Mouse (Mus musculus): ENCODE measurements around the gene Taar7f.
"Not testable (repeated sequence)": the region's sequence is repeated elsewhere in the genome, so short reads cannot be mapped to it uniquely, and the experiment has no call there.

The Taar7f gene

GRCm38 (mm10) chr10:24049210-24049609, at the start of gene Taar7f:
TSS of gene Taar7f (plus strand) at chr10:24049510.
- in situ Hi-C loops (cut with MseI, MboI) = no loop called here

GRCm38 (mm10) chr10:23999639-24000038, 49.7 kb upstream of the Taar7f start, which contains the start of gene Taar7b:
TSS of gene Taar7b (plus strand) at chr10:23999939.
- in situ Hi-C loops (cut with MseI, MboI) = no loop called here

GRCm38 (mm10) chr10:24006442-24006841, 42.9 kb upstream of the Taar7f start:
- in situ Hi-C loops (cut with MseI, MboI) = no loop called here

- in situ Hi-C loops (cut with MseI, MboI) = no loop called here
These were observed 42.3 kb upstream of the Taar7f start for GRCm38 (mm10) chr10:24007034-24007433.

GRCm38 (mm10) chr10:24008143-24008542, 41.2 kb upstream of the Taar7f start:
- in situ Hi-C loops (cut with MseI, MboI) = no loop called here

DNA sequence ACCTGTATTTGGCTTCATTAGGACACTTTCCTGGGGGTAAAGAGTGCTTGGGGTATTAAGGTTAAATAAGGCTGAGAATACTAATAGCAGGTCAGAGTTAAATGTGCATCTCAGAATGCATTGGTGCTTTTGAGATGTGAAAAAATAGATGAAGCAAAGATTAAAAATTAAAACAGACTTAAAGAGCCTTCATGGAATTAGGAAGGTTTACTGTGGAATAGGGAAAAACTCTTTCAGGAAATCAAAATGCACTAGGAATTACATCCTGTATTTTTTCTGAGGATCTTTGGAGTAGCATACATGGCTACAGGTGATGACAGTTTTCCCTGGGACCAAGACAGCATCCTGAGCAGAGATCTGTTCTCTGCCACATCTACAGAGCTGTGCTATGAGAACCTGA, 22.4 kb upstream of the Taar7f start, which contains the start of gene Taar7d:
TSS of gene Taar7d (plus strand) at position 301 of the 400 bp plus-strand sequence.
- in situ Hi-C loops (cut with MseI, MboI) = no loop called here

DNA sequence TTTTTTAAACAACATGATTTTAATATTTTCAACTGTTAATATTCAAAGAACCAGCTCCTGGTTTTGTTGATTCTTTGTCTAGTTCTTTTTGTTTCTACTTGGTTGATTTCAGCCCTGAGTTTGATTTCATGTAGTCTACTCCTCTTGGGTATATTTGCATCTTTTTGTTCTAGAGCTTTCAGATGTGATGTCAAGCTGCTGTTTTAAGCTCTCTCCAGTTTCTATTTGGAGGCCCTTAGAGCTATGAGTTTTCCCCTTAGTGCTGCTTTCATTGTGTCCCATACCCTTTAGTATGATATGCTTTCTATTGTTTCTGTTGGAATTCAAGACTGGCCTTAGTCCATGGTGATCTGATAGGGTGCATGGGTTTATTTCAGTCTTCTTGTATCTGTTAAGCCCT, 18.0 kb upstream of the Taar7f start:
- in situ Hi-C loops (cut with MseI, MboI) = no loop called here

DNA sequence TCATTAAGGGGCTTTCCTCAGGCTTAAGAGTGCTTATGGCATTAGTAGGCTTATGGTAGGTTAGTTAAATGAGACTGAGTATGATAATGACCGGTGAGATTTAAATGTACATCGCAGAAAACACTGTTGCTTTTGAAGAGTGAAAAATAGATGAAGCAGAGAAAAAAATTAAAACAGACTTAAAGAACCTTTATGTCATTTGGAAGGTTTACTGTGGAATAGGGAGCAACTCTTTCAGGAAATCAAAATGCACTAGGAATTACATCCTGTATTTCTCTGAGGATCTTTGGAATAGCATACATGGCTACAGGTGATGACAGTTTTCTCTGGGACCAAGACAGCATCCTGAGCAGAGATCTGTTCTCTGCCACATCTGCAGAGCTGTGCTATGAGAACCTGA, 12.0 kb upstream of the Taar7f start, which contains the start of gene Taar7e:
TSS of gene Taar7e (plus strand) at position 301 of the 400 bp plus-strand sequence.
- in situ Hi-C loops (cut with MseI, MboI) = no loop called here

DNA sequence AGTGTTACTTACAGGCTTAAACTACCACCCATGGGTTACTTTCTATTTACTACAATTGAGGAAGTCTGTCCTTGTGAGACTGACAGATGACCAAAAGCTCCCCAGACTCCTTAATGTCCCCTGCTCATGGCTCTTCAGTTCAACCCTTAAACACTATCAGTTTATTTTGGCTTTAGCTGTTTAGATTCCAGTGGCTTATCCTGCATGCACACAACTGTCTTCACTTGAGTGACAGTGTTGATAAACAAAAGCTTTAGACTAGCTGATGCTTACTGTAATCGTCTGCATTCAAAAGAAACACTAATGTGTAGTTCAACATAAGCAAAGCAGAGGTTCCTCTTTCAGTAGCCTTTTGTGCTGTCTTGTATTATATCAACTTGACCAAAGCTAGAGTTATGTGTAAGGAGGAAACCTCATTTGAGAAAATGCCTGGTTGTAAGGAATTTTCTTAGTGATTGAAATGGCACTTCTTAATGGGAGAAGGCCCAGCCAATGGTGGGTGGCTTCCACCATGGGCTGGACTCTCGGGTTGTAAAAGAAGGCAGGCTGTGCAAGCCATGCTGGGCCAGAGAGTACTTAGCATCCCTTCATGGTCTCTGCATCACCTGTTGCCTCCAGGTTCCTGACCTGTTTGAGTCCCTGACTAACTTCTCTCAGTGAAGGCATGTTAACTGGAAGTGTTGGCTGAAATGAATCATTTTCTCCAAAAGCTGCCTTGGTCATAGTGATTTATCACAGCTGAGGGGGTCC, 9.0 kb upstream of the Taar7f start:
- in situ Hi-C loops (cut with MseI, MboI) = no loop called here

DNA sequence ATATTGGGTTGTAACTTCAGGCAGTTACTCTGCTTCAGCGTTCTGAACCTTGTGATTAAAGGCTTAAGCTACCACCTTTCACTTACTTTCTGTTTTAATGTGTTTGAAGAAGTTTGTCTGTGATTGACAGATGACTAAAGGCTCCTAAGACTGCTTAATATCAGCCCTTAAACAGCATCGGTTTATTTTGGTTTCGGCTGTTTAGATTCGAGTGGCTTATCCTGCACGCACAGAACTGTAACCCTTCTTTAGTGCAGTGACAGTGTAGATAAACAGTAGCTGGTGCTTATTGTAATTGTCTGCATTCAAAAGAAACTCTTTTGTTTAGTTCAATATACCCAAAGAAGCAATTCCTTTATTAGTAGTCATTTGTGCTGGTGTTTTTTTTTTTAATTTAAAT, 2.7 kb downstream of the Taar7f start:
- in situ Hi-C loops (cut with MseI, MboI) = no loop called here

GRCm38 (mm10) chr10:24058986-24059385, 9.7 kb downstream of the Taar7f start:
- in situ Hi-C loops (cut with MseI, MboI) = no loop called here

DNA sequence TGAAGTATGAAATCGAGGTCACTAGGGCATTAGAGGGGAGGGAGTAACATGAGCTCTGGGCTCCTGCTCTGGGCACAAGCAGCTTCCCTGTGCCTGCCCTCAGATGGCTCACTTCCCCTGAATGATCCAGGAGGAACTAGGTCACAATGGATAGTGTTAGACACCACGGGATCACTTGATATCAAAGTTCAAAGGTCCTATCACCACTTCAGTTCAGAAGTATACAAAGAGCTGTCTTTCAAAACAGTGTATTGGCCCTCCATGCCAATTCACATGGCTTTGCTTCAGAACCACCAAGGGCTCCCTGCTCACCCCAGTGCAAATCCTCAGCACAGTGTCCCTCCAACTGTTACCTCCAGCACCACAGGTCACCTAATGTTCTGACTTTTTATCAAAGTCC, 25.4 kb downstream of the Taar7f start:
- in situ Hi-C loops (cut with MseI, MboI) = loop anchor here (5.0 kb wide), 2 partner anchors 92 to 97 kb away; no protein-coding TSS in a partner anchor

DNA sequence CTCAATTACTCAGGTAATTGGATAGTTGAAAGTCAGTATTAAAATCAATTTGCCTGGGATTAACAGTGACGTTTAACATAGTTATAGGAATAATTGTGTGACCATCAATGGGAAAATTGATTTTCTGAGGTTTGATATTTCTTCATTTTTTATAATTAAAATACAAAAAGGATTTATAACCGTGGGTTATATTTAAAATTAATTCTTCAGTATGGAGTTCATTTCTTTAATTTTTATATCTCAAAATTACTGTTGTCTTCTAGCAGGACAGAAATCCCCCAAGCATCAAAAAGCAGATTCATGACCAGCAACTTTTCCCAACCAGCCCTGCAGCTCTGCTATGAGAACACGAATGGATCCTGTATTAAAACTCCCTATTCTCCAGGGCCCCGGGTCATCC, 26.9 kb downstream of the Taar7f start, which contains the start of gene Taar8a:
TSS of gene Taar8a (plus strand) at position 301 of the 400 bp plus-strand sequence.
- in situ Hi-C loops (cut with MseI, MboI) = loop anchor here (5.0 kb wide), 2 partner anchors 94 to 99 kb away; no protein-coding TSS in a partner anchor

- in situ Hi-C loops (cut with MseI, MboI) = loop anchor here (10.0 kb wide), 1 partner anchor 265 kb away; no protein-coding TSS in a partner anchor
These were observed 30.9 kb downstream of the Taar7f start for GRCm38 (mm10) chr10:24080166-24080565.

DNA sequence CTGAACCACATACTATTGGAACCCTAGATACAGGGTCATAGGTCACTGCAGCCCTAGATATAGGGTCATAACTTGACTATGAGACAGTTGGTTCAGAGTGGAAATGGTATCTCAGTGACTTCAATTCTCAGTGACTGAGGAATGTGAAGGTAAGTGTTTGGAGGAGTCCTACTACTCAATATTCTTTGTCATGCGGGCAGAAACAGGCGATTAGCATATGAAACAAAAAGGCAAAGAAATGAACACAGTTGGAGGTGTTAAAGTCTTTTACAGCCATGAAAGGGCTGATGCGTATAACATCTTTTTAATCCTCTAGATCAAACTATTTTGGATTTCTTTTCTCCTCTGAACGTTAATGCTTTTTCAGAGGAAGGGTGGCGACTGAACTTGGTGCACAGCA, 36.6 kb downstream of the Taar7f start:
- in situ Hi-C loops (cut with MseI, MboI) = loop anchor here (10.0 kb wide), 1 partner anchor 271 kb away; no protein-coding TSS in a partner anchor

- in situ Hi-C loops (cut with MseI, MboI) = loop anchor here (10.0 kb wide), 1 partner anchor 272 kb away; no protein-coding TSS in a partner anchor
These were observed 37.2 kb downstream of the Taar7f start for GRCm38 (mm10) chr10:24086555-24086954.

DNA sequence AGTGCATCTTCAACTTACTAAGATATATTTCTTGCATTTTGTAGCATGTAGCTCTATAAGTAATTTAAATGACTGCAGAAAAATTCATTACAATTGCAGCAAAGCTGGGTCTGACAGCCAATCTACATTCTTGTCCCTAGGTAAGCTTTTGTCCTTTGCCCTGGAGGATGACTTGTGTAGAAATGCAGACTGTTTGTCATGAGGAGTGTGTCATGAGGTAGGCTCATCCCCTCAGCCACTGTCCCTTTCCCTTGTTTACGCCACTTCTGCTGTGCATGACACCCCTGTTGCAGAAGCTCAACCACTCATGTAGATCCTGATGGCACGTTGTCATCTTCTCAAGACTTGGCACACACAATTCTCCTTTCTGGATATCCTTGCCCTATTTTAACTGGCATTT, 37.9 kb downstream of the Taar7f start:
- in situ Hi-C loops (cut with MseI, MboI) = loop anchor here (10.0 kb wide), 1 partner anchor 272 kb away; no protein-coding TSS in a partner anchor

GRCm38 (mm10) chr10:24092194-24092593, 42.9 kb downstream of the Taar7f start, which contains the start of gene Taar8b:
TSS of gene Taar8b (minus strand) at chr10:24092294.
- in situ Hi-C loops (cut with MseI, MboI) = no loop called here

DNA sequence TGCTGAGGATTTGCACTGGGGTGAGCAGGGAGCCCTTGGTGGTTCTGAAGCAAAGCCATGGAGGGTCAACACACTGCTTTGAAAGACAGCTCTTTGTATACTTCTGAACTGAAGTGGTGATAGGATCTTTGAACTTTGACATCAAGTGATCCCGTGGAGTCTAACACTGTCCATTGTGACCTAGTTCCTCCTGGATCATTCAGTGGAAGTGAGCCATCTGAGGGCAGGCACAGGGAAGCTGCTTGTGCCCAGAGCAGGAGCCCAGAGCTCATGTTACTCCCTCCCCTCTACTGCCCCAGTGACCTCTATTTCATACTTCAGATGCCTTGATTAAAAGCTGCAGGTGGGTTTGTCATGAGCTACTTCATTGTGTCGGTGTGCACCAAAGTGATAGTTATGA, 47.7 kb downstream of the Taar7f start:
- in situ Hi-C loops (cut with MseI, MboI) = not testable (repeated sequence)
